Mouse (Mus musculus) cerebellum, adult 11-12 months (tissue): Measurements from ENCODE around the gene Ttc39a.
"Not testable (repeated sequence)": the region's sequence is repeated elsewhere in the genome, so short reads cannot be mapped to it uniquely, and the experiment has no call there.

Experiments
- DNase-seq: peaks from one replicate; pipeline ENCODE4 v3.0.0; 2022

Ttc39a gene

GRCm38 (mm10) chr4:109406486-109407175 is at the start of gene Ttc39a:
TSS of gene Ttc39a (plus strand) at chr4:109406623.
- DNase-seq: peak; percentile 78

GRCm38 (mm10) chr4:109378107-109378506 is 28.3 kb upstream of the Ttc39a start:
- DNase-seq: no peak

GRCm38 (mm10) chr4:109382457-109382856 is 24.0 kb upstream of the Ttc39a start:
- peak; percentile 44 for DNase-seq

- no peak for DNase-seq
Observed at GRCm38 (mm10) chr4:109385599-109385998, 20.8 kb upstream of the Ttc39a start.

GRCm38 (mm10) chr4:109393229-109393779 is 13.1 kb upstream of the Ttc39a start:
- no peak for DNase-seq

GRCm38 (mm10) chr4:109393902-109394301 is 12.5 kb upstream of the Ttc39a start:
- DNase-seq: no peak

GRCm38 (mm10) chr4:109394314-109395074 is 11.9 kb upstream of the Ttc39a start:
- no peak for DNase-seq

- DNase-seq: no peak
Observed at GRCm38 (mm10) chr4:109400366-109400980, 6.0 kb upstream of the Ttc39a start.

- no peak for DNase-seq
Observed at GRCm38 (mm10) chr4:109401176-109401689, 5.2 kb upstream of the Ttc39a start.

GRCm38 (mm10) chr4:109404908-109405307 is 1.5 kb upstream of the Ttc39a start:
- not testable (repeated sequence) for DNase-seq

- DNase-seq: no peak
Observed at GRCm38 (mm10) chr4:109405415-109405814, 1.0 kb upstream of the Ttc39a start.

GRCm38 (mm10) chr4:109406054-109406485 is 353 bp upstream of the Ttc39a start:
- peak; percentile 70 for DNase-seq

GRCm38 (mm10) chr4:109407176-109407520 is 725 bp downstream of the Ttc39a start:
- DNase-seq: no peak

- peak; percentile 56 for DNase-seq
Observed at GRCm38 (mm10) chr4:109407701-109408485, 1.5 kb downstream of the Ttc39a start.

GRCm38 (mm10) chr4:109410681-109411376 is 4.4 kb downstream of the Ttc39a start:
- no peak for DNase-seq

- DNase-seq: no peak
Observed at GRCm38 (mm10) chr4:109411377-109411967, 5.0 kb downstream of the Ttc39a start.

GRCm38 (mm10) chr4:109412233-109412632 is 5.8 kb downstream of the Ttc39a start:
- DNase-seq: no peak

GRCm38 (mm10) chr4:109417998-109418397 is 11.6 kb downstream of the Ttc39a start:
- DNase-seq: no peak

GRCm38 (mm10) chr4:109419017-109419416 is 12.6 kb downstream of the Ttc39a start:
- no peak for DNase-seq

GRCm38 (mm10) chr4:109419563-109419962 is 13.1 kb downstream of the Ttc39a start:
- DNase-seq: no peak

- DNase-seq: no peak
Observed at GRCm38 (mm10) chr4:109420138-109420795, 13.8 kb downstream of the Ttc39a start.
